Mouse (Mus musculus) CH12.LX (cell line): ENCODE measurements around the gene Gm8300. TPM values are rescaled to one million over a fixed set of nuclear protein-coding genes. Genes with fewer than 3 reads are reported as not detected.
"Not testable (repeated sequence)": the region's sequence is repeated elsewhere in the genome, so short reads cannot be mapped to it uniquely, and the experiment has no call there.

Source experiments
- DNase-seq: peaks from one replicate; pipeline ENCODE4 v3.0.0-alpha.2; 2013; ENCODE audit errors: extremely low read depth
- H3K27ac ChIP-seq: 2 replicates; pipeline ENCODE4 v1.5.1; 2012; ENCODE audit warnings: low read depth, mild to moderate bottlenecking, control low read depth, moderate library complexity; ENCODE audit not compliant: insufficient read depth
- H3K27me3 ChIP-seq: replicated peaks from 2 replicates; pipeline ENCODE3; 2012; ENCODE audit warnings: inconsistent platforms
- H3K36me3 ChIP-seq, 2 experiments: replicated peaks in 1 of 2; 2 replicates each; pipeline versions ENCODE3 to v1.6.1; 2012; ENCODE audit warnings: inconsistent platforms in 1 of 2, low read length in 1 of 2, mild to moderate bottlenecking in 1 of 2, mixed read lengths in 1 of 2, moderate library complexity in 1 of 2; ENCODE audit not compliant: control insufficient read depth in 1 of 2, insufficient read depth in 1 of 2
- H3K4me1 ChIP-seq, 2 experiments: 2 replicates each; pipeline ENCODE4 v1.6.1; 2012; ENCODE audit warnings: inconsistent platforms in 1 of 2, moderate library complexity in 1 of 2; ENCODE audit not compliant: insufficient read depth in 2 of 2, control insufficient read depth in 1 of 2
- H3K4me2 ChIP-seq: 2 replicates; pipeline ENCODE4 v1.6.1; 2012; ENCODE audit warnings: low read depth, mild to moderate bottlenecking, control low read depth; ENCODE audit not compliant: poor library complexity, insufficient read depth, severe bottlenecking
- H3K4me3 ChIP-seq, 3 experiments: fragments of 150-350 bp in 1 of 3; sonication (generic) in 1 of 3; replicated peaks in 1 of 3; 2 replicates each; pipeline versions ENCODE3 to v1.5.1; 2011 to 2012; ENCODE audit warnings: low read depth in 2 of 3, low read length in 2 of 3, mild to moderate bottlenecking in 2 of 3, moderate library complexity in 2 of 3, control low read depth in 1 of 3, improper control_type of control experiment in 1 of 3, inconsistent platforms in 1 of 3, mixed read lengths in 1 of 3; ENCODE audit not compliant: poor library complexity in 1 of 3
- H3K79me2 ChIP-seq: replicated peaks from 2 replicates; pipeline ENCODE4 v1.6.1; 2012; ENCODE audit warnings: mild to moderate bottlenecking, moderate library complexity; ENCODE audit not compliant: control insufficient read depth, poor library complexity, insufficient read depth, severe bottlenecking; ENCODE audit errors: extremely low read depth
- H3K9ac ChIP-seq: 2 replicates; pipeline ENCODE4 v1.6.1; 2012; ENCODE audit warnings: low read depth, mild to moderate bottlenecking, control low read depth, moderate library complexity; ENCODE audit not compliant: insufficient read depth
- H3K9me3 ChIP-seq: replicated peaks from 2 replicates; pipeline ENCODE3; 2012; ENCODE audit warnings: low read length, inconsistent platforms, mixed read lengths
- CTCF ChIP-seq, 2 experiments: IDR thresholded peaks in 1 of 2; conservative IDR thresholded peaks in 1 of 2; 2 replicates each; pipeline ENCODE4 v1.5.1; 2011 to 2012; ENCODE audit warnings: low read depth in 2 of 2, low read length in 2 of 2, improper control_type of control experiment in 1 of 2, inconsistent platforms in 1 of 2, mild to moderate bottlenecking in 1 of 2, moderate library complexity in 1 of 2
- EP300 ChIP-seq: IDR thresholded peaks from 2 replicates; pipeline ENCODE4 v1.6.1; 2011; ENCODE audit warnings: low read length, improper control_type of control experiment
- MAX ChIP-seq: IDR thresholded peaks from 2 replicates; pipeline ENCODE4 v1.6.1; 2011; ENCODE audit warnings: low read length, improper control_type of control experiment
- MEF2A ChIP-seq: IDR thresholded peaks from 2 replicates; pipeline ENCODE4 v1.6.1; 2014; ENCODE audit warnings: low read depth, mild to moderate bottlenecking, inconsistent platforms, low read length, improper control_type of control experiment, borderline replicate concordance
- MYC ChIP-seq: IDR thresholded peaks from 2 replicates; pipeline ENCODE4 v1.6.1; 2011; ENCODE audit warnings: low read depth, mild to moderate bottlenecking, improper control_type of control experiment, low read length
- PAX5 ChIP-seq: IDR thresholded peaks from 2 replicates; pipeline ENCODE4 v1.6.1; 2012; ENCODE audit warnings: low read length, inconsistent platforms, mixed read lengths
- POLR2A ChIP-seq: IDR thresholded peaks from 2 replicates; pipeline ENCODE4 v1.6.1; 2011; ENCODE audit warnings: low read depth, mild to moderate bottlenecking, improper control_type of control experiment, low read length
- RCOR1 ChIP-seq: conservative IDR thresholded peaks from 2 replicates; pipeline ENCODE4 v1.6.1; 2012; ENCODE audit warnings: low read depth, mild to moderate bottlenecking, inconsistent platforms, low read length, improper control_type of control experiment
- SIN3A ChIP-seq: IDR thresholded peaks from 2 replicates; pipeline ENCODE4 v1.6.1; 2012; ENCODE audit warnings: low read length, improper control_type of control experiment, inconsistent platforms
- TBP ChIP-seq: conservative IDR thresholded peaks from 2 replicates; pipeline ENCODE4 v1.6.1; 2011; ENCODE audit warnings: low read depth, low read length, improper control_type of control experiment
- TCF12 ChIP-seq: IDR thresholded peaks from 2 replicates; pipeline ENCODE4 v1.6.1; 2014; ENCODE audit warnings: low read depth, mild to moderate bottlenecking, inconsistent platforms, low read length, improper control_type of control experiment
- USF2 ChIP-seq: conservative IDR thresholded peaks from 2 replicates; pipeline ENCODE4 v1.6.1; 2011; ENCODE audit warnings: low read depth, low read length, improper control_type of control experiment
- ZNF384 ChIP-seq: IDR thresholded peaks from 2 replicates; pipeline ENCODE4 v1.6.1; 2012; ENCODE audit warnings: low read depth, low read length, improper control_type of control experiment, inconsistent platforms
- dilution Hi-C: fragments of 300-500 bp; cut with MboI; formaldehyde crosslinking; loops from 2 replicates; pipeline ENCODE4 v1.14.3; 2020; ENCODE audit warnings: low sequenced_read_pairs; ENCODE audit not compliant: extremely low pct_unique_long_range_greater_than_20kb, extremely low pct_ligation_motif_present
- in situ Hi-C: fragments of 300-500 bp; cut with MboI; formaldehyde crosslinking; loops from 3 replicates; pipeline ENCODE4 v1.14.3; 2019; ENCODE audit warnings: low sequenced_read_pairs, low pct_ligation_motif_present, low pct_unique_long_range_greater_than_20kb, mixed read lengths
- polyA plus RNA-seq: library from polyadenylated mRNA; unstranded; fragments of >175 nt; gene quantifications from 2 replicates; pipeline ENCODE4 v1.2.1, GENCODE M21; 2012; ENCODE audit warnings: low read depth; ENCODE audit not compliant: insufficient read length
- total RNA-seq, 2 experiments: library from RNA; depleted of rRNA; stranded (reverse); fragments of 300-350 nt in 1 of 2; fragments of >200 nt in 1 of 2; gene quantifications; 2 replicates each; pipeline ENCODE4 v1.2.3; 2012 to 2014

Gene Gm8300
- 0.04 TPM in 1 of 2 replicates, not detected in the other for total RNA-seq (2012; rRNA removed)
- total RNA-seq (2014; rRNA removed), result not detected in 2 replicates
- polyA plus RNA-seq, result not detected in 2 replicates

DNA sequence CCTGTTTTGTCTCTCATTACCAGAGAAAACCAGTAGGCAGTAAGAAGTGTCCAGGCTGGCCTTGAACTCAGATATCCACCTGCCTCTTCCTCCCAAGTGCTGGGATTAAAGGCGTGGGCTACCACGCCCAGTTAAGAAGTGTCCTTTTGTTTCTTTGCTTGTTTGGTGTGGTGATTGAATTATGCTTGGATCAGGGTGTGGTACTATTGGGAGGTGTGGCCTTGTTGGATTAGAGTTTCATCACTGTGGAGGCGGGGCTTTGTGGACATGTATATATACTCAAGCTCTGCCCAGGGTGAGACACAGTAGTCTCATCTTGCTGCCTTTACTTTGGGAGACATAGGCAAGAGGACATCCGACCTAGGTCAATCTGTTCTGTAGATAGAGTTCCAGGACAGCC, at the start of gene Gm8300:
TSS of gene Gm8300 (plus strand) at position 301 of the 400 bp plus-strand sequence.
- in situ Hi-C loops, H3K9ac ChIP-seq, H3K4me2 ChIP-seq, DNase-seq, H3K4me1 ChIP-seq, H3K79me2 ChIP-seq, H3K4me3 ChIP-seq, H3K9me3 ChIP-seq, dilution Hi-C loops, H3K36me3 ChIP-seq, H3K27me3 ChIP-seq, H3K27ac ChIP-seq: not testable (repeated sequence)

DNA sequence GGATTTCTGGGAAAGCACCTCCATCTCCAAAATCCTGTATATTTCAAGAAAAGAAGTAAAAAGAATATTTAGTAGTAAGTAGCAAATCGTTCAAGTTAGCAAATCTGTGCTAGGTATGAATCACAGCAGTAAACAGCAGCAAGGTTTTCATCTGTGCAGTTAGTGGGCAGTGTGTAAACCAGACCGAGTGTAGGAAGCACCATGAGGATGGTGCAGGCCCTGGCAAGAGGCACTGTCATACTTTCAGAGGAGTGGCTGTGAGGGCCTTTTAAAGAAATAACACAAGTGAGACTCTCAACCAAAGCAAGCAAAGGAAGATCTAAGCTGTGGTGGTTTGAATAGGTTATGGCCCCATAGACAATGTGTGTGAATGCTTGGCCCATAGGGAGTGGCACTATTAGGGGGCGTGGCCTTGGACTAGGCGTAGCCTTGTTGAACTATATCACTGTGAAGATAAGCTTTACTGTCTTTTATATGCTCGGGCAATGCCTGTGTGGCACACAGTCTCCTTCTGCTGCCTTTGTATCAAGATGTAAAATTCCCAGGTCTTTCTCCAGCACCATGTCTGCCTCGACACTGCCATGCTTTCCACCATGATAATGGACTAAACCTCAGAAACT, 49.3 kb upstream of the Gm8300 start:
- Histone ChIP-seq H3K4me1 (peaks cover 0 to 15% of the 10 kb centered on the region in 2 experiments; a peak in 2 of 4 replicates), H3K4me3 (no peak overlapping the region), H3K9ac (no peak overlapping the region), H3K9me3 (no peaks in the 10 kb centered on the region), H3K27ac (no peak overlapping the region), H3K36me3 (peaks cover 64 to 81% of the 10 kb centered on the region in 2 experiments)
- DNase-seq, result no peak
- no peak for TF ChIP-seq MAX
- TF ChIP-seq POLR2A, result no peak
- no peak for TF ChIP-seq CTCF (conservative IDR thresholded peaks at IDR 0.05 in 1 of 2, IDR thresholded peaks at IDR 0.05 in 1 of 2; ENCODE audit: low read depth in 2 of 2, low read length in 2 of 2)
- TF ChIP-seq USF2, result no peak
- TF ChIP-seq PAX5, result no peak
- no peak for TF ChIP-seq ZNF384
- no peak for TF ChIP-seq EP300
- no peak for TF ChIP-seq MYC
- TF ChIP-seq MEF2A, result no peak
- TF ChIP-seq TCF12, result no peak
- no peak for TF ChIP-seq TBP
- TF ChIP-seq RCOR1, result no peak
- no peak for TF ChIP-seq SIN3A
- TF ChIP-seq, all 38 proteins: peak for 0
- in situ Hi-C loops, result no loop called here
- peaks cover 45% of the 10 kb centered on the region for H3K79me2 ChIP-seq
- no peaks in the 10 kb centered on the region for H3K27me3 ChIP-seq
- dilution Hi-C loops, result no loop called here
- no peak overlapping the region for H3K4me2 ChIP-seq
